Mouse (Mus musculus) kidney, embryonic 14.5 days (tissue): ENCODE measurements around the gene Nucb2. TPM values are rescaled to one million over a fixed set of nuclear protein-coding genes. Genes with fewer than 3 reads are reported as not detected.

Source experiments
- ATAC-seq: fragments of 200-750 bp; cut with Nextera tagmentation; 2 replicates; pipeline ENCODE4 v1.8.0; 2017; ENCODE audit warnings: moderate number of reproducible peaks, mild to moderate bottlenecking, moderate TSS enrichment, moderate library complexity; ENCODE audit not compliant: low FRiP score, low TSS enrichment
- H3K27ac ChIP-seq: fragments of 300-500 bp; sonication (generic); 2 replicates; pipeline ENCODE4 v1.5.1; 2014; ENCODE audit warnings: low read depth, mild to moderate bottlenecking, low read length, moderate library complexity, mixed read lengths
- H3K27me3 ChIP-seq: fragments of 300-500 bp; sonication (generic); 2 replicates; pipeline ENCODE4 v1.6.1; 2014; ENCODE audit warnings: mild to moderate bottlenecking, low read length; ENCODE audit not compliant: control insufficient read depth, insufficient read depth
- H3K36me3 ChIP-seq: fragments of 300-500 bp; sonication (generic); 2 replicates; pipeline ENCODE4 v1.6.1; 2014; ENCODE audit warnings: low read length, mixed read lengths; ENCODE audit not compliant: control insufficient read depth, insufficient read depth
- H3K4me1 ChIP-seq: fragments of 300-500 bp; sonication (generic); 2 replicates; pipeline ENCODE4 v1.6.1; 2014; ENCODE audit warnings: low read length, mixed read lengths; ENCODE audit not compliant: control insufficient read depth, insufficient read depth
- H3K4me2 ChIP-seq: fragments of 300-500 bp; sonication (generic); replicated peaks from 2 replicates; pipeline ENCODE4 v1.6.1; 2014; ENCODE audit warnings: low read depth, mild to moderate bottlenecking, low read length
- H3K4me3 ChIP-seq: fragments of 300-500 bp; sonication (generic); 2 replicates; pipeline ENCODE4 v1.5.1; 2014; ENCODE audit warnings: mild to moderate bottlenecking, low read length
- H3K9ac ChIP-seq: fragments of 300-500 bp; sonication (generic); 2 replicates; pipeline ENCODE4 v1.6.1; 2014; ENCODE audit warnings: low read depth, mild to moderate bottlenecking, low read length, moderate library complexity
- H3K9me3 ChIP-seq: fragments of 300-500 bp; sonication (generic); 2 replicates; pipeline ENCODE4 v1.6.1; 2016; ENCODE audit warnings: low read length; ENCODE audit not compliant: control insufficient read depth
- polyA plus RNA-seq: library from polyadenylated mRNA; unstranded; fragments of >200 nt; fragmentation: Nextera tagmentation; extraction: Ambion mirVana; gene quantifications from 2 replicates; pipeline ENCODE4 v1.2.1, GENCODE M21; 2014

The Nucb2 gene
- polyA plus RNA-seq, 1 experiment from 2014 or later = 19.2 TPM

- Histone ChIP-seq H3K4me1 (no peaks in the 10 kb centered on the region), H3K4me2 (no peak overlapping the region), H3K27me3 (no peaks in the 10 kb centered on the region), H3K4me3 (no peak overlapping the region), H3K27ac (no peak overlapping the region), H3K9ac (no peak overlapping the region), H3K9me3 (no peaks in the 10 kb centered on the region), H3K36me3 (no peaks in the 10 kb centered on the region)
- no peak for ATAC-seq
These were observed 52.7 kb downstream of the Nucb2 start for GRCm38 (mm10) chr7:116556834-116557233.

- Histone ChIP-seq H3K4me2 (no peak overlapping the region), H3K27me3 (no peaks in the 10 kb centered on the region), H3K9ac (no peak overlapping the region), H3K4me1 (no peaks in the 10 kb centered on the region), H3K27ac (no peak overlapping the region), H3K4me3 (no peak overlapping the region), H3K9me3 (no peaks in the 10 kb centered on the region), H3K36me3 (no peaks in the 10 kb centered on the region)
- no peak for ATAC-seq
These were observed 70.4 kb downstream of the Nucb2 start for GRCm38 (mm10) chr7:116574551-116574950.

Other genes starting within 250 kb of the Nucb2 start
- 7.2 and 8.0 TPM in 2 replicates for gene Plekha7, start 196.0 kb upstream of the Nucb2 start, polyA plus RNA-seq
- gene Rps13, start 170.2 kb upstream of the Nucb2 start, polyA plus RNA-seq = 954 and 1,227 TPM in 2 replicates
- 31.6 and 39.7 TPM in 2 replicates for gene Pik3c2a, start 60.9 kb upstream of the Nucb2 start, polyA plus RNA-seq